Mouse (Mus musculus) hindbrain, postnatal 0 days (tissue): ENCODE results near the gene Fgr. TPM values are rescaled to one million over a fixed set of nuclear protein-coding genes. Genes with fewer than 3 reads are reported as not detected.

ENCODE experiments used
- ATAC-seq: fragments of 200-750 bp; cut with Nextera tagmentation; 2 replicates; pipeline ENCODE4 v1.8.0; 2017; ENCODE audit warnings: mild to moderate bottlenecking, moderate TSS enrichment, moderate library complexity
- DNase-seq: peaks from one replicate; pipeline ENCODE4 v3.0.0-alpha.2; 2015; ENCODE audit warnings: low spot score
- H3K27ac ChIP-seq: fragments of 300-500 bp; sonication (generic); 2 replicates; pipeline ENCODE4 v1.5.1; 2014; ENCODE audit warnings: mild to moderate bottlenecking
- H3K27me3 ChIP-seq: fragments of 300-500 bp; sonication (generic); 2 replicates; pipeline ENCODE4 v1.6.1; 2014; ENCODE audit warnings: low read length, mixed read lengths; ENCODE audit not compliant: insufficient read depth
- H3K36me3 ChIP-seq: fragments of 300-500 bp; sonication (generic); 2 replicates; pipeline ENCODE4 v1.6.1; 2014; ENCODE audit warnings: low read length, mixed read lengths; ENCODE audit not compliant: insufficient read depth
- H3K4me1 ChIP-seq: fragments of 300-500 bp; sonication (generic); 2 replicates; pipeline ENCODE4 v1.6.1; 2014; ENCODE audit warnings: antibody characterized with exemption, low read length, mixed read lengths; ENCODE audit not compliant: insufficient read depth
- H3K4me2 ChIP-seq: fragments of 300-500 bp; sonication (generic); 2 replicates; pipeline ENCODE4 v1.6.1; 2014; ENCODE audit warnings: low read depth, mild to moderate bottlenecking, low read length, moderate library complexity, mixed read lengths
- H3K4me3 ChIP-seq: fragments of 300-500 bp; sonication (generic); 2 replicates; pipeline ENCODE4 v1.5.1; 2014; ENCODE audit warnings: low read length
- H3K9ac ChIP-seq: fragments of 300-500 bp; sonication (generic); replicated peaks from 2 replicates; pipeline ENCODE4 v1.6.1; 2014; ENCODE audit warnings: mild to moderate bottlenecking, low read length, moderate library complexity, mixed read lengths
- H3K9me3 ChIP-seq: fragments of 300-500 bp; sonication (generic); 2 replicates; pipeline ENCODE4 v1.6.1; 2016; ENCODE audit warnings: low read length, mixed read lengths
- CTCF ChIP-seq: IDR thresholded peaks from 2 replicates; pipeline ENCODE4 v1.5.1; 2016; ENCODE audit warnings: antibody characterized with exemption, control low read depth, low read depth
- WGBS: fragments of 180-500 bp; shearing (Covaris S2); extraction: QIAGEN DNeasy Blood & Tissue Kit; methylation state at CpG from one replicate; pipeline ENCODE4 v1.1.7; 2014; 5-methylcytosine and 5-hydroxymethylcytosine counted together
- polyA plus RNA-seq: library from polyadenylated mRNA; unstranded; fragments of >200 nt; fragmentation: Nextera tagmentation; extraction: Ambion mirVana; gene quantifications from 2 replicates; pipeline ENCODE4 v1.2.1, GENCODE M21; 2015
- total RNA-seq: library from RNA; depleted of rRNA; stranded (reverse); fragments of >200 nt; gene quantifications from 2 replicates; pipeline ENCODE4 v1.2.3, GENCODE M21; 2014

Gene Fgr
- total and polyA plus RNA-seq, 2 experiments from 2014 or later = 0.19 to 0.73 TPM

GRCm38 (mm10) chr4:133039116-133039819, 65.4 kb downstream of the Fgr start:
- DNase-seq (no peak), ATAC-seq (no peak)
- peak overlapping the region; percentile 98 for H3K4me2 ChIP-seq
- H3K4me1 ChIP-seq = peaks cover 39% of the 10 kb centered on the region
- H3K9me3 ChIP-seq = no peaks in the 10 kb centered on the region
- peak overlapping the region; percentile 55 for H3K4me3 ChIP-seq
- no peaks in the 10 kb centered on the region for H3K36me3 ChIP-seq
- WGBS = 3% methylated on average over 34 of the region's 77 CpGs
- H3K27ac ChIP-seq = peak overlapping the region; percentile 71
- TF ChIP-seq CTCF = no peak
- H3K27me3 ChIP-seq = no peaks in the 10 kb centered on the region
- H3K9ac ChIP-seq = peak overlapping the region; percentile 68

- no peak for DNase-seq
- ATAC-seq = no peak
- Histone ChIP-seq H3K4me2 (peak overlapping the region; percentile 98), H3K27me3 (no peaks in the 10 kb centered on the region), H3K27ac (no peak overlapping the region), H3K9ac (0 out of 2 replicates have a peak overlapping the region, but pooled peaks have one; percentile 68), H3K4me3 (peak overlapping the region; percentile 55; the same call in 1 of the 2 replicates), H3K36me3 (no peaks in the 10 kb centered on the region), H3K4me1 (peaks cover 45% of the 10 kb centered on the region), H3K9me3 (no peaks in the 10 kb centered on the region)
- no peak for TF ChIP-seq CTCF
- 21% methylated on average over 18 of the region's 18 CpGs for WGBS
These were observed 65.9 kb downstream of the Fgr start for GRCm38 (mm10) chr4:133039832-133040231.

DNA sequence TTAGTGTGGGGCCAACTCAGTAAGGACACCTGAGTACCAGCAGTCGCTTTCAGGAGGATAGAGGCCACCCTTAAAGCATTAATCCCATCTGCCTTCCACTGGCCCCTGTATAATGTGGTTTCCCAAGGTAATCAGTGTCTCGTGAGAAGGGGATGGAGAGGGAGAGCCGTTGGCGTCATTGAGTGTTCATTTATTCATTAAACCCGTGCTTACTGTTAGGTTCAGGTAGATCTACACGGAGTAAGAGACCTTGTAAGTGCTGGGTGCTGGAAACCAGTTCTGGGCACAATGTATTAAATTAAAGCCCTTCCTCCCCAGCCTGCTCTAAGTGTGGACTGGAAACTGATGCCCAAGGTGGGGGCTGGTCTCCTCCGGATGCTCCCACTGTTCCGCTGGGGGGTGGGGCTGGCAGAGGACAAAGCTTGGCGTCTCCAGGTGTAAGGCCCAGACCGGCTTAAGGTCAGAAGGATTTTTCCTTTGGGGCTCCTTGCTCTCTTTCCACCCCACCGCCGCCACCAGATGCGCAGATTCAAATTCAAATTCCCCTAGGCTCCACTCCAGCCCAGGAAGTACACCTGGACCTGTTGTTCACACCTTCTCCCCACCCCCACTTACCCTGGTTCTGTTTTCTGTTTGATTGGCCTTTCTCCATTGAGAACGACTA, 66.5 kb downstream of the Fgr start:
- no peak for TF ChIP-seq CTCF
- no peaks in the 10 kb centered on the region for H3K9me3 ChIP-seq
- H3K27ac ChIP-seq = no peak overlapping the region
- no peak overlapping the region for H3K9ac ChIP-seq
- H3K36me3 ChIP-seq = no peaks in the 10 kb centered on the region
- WGBS = 45% methylated on average over 14 of the region's 14 CpGs
- peak overlapping the region; percentile 98 for H3K4me2 ChIP-seq
- H3K27me3 ChIP-seq = no peaks in the 10 kb centered on the region
- 0 out of 2 replicates have a peak overlapping the region, but pooled peaks have one; percentile 1 for H3K4me3 ChIP-seq
- ATAC-seq (no peak), DNase-seq (no peak)
- H3K4me1 ChIP-seq = peaks cover 47% of the 10 kb centered on the region

DNA sequence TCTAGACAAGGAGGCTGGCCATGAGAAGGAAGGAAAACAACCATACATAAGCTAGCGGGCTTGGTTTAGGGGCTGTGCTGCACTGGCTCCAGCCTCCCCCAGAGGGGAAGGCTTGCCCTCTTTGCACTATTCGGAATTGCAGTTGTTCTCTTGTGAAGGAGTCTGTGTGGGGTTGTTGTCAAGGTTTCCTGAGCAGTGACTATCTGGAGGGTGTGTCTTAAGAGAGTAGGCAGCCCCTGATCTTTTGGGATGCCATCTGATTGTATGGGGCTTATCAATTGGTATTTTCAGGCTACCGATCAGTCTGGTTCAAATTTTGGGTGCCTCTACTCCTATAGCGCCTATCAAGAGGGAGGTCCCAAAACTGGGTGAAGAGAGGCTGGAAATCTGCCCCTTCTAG, 68.3 kb downstream of the Fgr start:
- WGBS = 26% methylated on average over 4 of the region's 4 CpGs
- Histone ChIP-seq H3K9ac (peak overlapping the region; percentile 2), H3K27me3 (no peaks in the 10 kb centered on the region), H3K4me2 (peak overlapping the region; percentile 52), H3K9me3 (no peaks in the 10 kb centered on the region), H3K27ac (peak overlapping the region; percentile 84), H3K4me3 (no peak overlapping the region), H3K4me1 (peaks cover 65% of the 10 kb centered on the region), H3K36me3 (no peaks in the 10 kb centered on the region)
- no peak for ATAC-seq
- DNase-seq = no peak
- no peak for TF ChIP-seq CTCF

DNA sequence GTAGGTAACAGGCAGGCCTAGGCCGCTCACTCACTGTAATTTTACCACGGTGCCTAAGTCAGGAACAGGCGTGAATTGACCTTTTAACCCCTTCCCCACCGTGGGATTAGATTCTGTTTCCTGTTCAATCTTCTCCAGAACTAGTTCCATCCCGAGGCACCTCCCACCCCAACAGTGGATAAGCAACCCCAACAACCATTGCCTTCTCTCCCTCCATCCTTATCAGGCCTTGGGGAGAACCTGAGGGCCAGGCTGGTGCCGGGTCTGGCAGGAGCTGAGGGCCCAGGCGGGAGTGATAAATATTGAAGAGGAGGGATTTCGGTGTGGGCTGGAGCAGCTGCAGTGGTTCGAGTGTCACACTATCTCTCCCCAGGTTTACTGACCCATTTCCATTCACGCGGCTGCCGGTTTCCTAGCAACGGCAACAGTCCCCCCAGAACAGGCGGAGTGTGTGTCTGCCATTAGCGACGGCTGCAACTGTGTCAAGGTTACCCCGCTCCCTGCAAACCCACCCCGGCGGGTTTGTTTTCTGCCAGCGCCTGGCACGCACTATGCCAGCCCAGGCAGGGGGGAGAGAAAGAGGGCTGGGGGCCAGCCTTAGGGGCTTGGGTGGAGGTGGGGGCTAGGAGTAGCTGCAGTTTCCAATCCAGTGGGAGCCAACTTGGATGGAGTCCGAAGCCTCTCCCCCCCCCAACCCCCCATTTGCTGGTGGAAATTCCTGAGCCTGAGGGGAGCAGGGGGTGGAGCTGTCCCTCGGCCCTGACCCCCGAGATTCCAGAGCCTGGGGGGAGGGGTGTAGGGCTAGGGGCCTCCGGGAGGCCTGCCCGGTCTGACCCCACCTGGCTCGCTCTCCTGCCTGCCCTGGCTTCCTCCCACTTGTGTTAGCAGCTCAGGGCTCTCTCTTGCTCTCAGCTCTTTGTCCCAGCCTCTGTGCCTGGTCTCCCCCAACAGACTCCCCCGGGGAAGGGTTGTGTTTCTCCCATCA, 69.0 kb downstream of the Fgr start:
- ATAC-seq = peak; percentile 81
- H3K9ac ChIP-seq = peak overlapping the region; percentile 39
- no peaks in the 10 kb centered on the region for H3K36me3 ChIP-seq
- DNase-seq = peak; percentile 91
- H3K9me3 ChIP-seq = no peaks in the 10 kb centered on the region
- H3K27me3 ChIP-seq = no peaks in the 10 kb centered on the region
- H3K4me1 ChIP-seq = peaks cover 72% of the 10 kb centered on the region
- WGBS = 6% methylated on average over 28 of the region's 28 CpGs
- no peak for TF ChIP-seq CTCF
- peak overlapping the region; percentile 52 for H3K4me2 ChIP-seq
- H3K4me3 ChIP-seq = no peak overlapping the region
- peak overlapping the region; percentile 84 for H3K27ac ChIP-seq
